ENCODE assay signal across 24 mouse cellular contexts in the genomic region with DNA sequence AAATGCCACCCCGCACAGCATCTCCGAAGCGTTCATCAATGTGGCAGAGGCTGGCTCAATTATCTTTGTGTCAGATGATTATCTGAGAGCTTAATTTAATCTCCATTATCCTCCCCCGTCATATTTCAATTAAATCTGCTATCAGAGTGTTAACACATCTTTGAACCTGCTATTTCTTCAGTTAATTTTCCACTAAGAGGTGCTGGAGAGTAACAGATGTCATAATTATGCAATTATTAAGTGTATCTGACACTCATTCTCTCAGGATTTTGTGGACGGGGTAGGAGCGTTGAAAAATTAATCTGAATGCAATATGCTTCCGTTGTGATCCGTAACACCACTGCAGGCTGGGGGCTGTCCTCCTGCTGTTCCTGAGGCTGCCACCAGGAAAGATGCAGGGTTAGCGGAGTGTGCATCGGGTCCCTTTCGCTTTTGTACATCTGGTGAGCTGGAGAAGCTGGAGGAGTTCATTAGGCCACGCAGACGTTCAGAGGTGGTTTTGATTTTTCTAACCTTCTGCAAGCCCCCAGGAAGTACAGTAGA.
DNase-seq lines count a peak whose midpoint lies in the region; ATAC-seq and TF ChIP-seq lines count a peak whose summit lies in the region.
"Had no signal": no experiment of that assay in that cellular context is flagged by ENCODE, and none has a peak within 500 bp of the region (broad histone marks: within the 10 kb centered on the region; RNA-seq: fewer than 3 reads in every experiment).

No protein-coding gene starts in this region.

- H3K4me3 ChIP-seq in forebrain, embryonic 14.5 days (ENCODE audit: low read depth, low read length), result no peak overlapping the region
- no peak overlapping the region for H3K4me3 ChIP-seq in forebrain, embryonic 15.5 days
- H3K4me3 ChIP-seq in midbrain, embryonic 14.5 days (replicated peaks; ENCODE audit: low read depth, low read length), result no peak overlapping the region
- H3K4me3 ChIP-seq in midbrain, embryonic 11.5 days (ENCODE audit: low read depth, low read length), result no peak overlapping the region
- no peak overlapping the region for H3K4me3 ChIP-seq in forebrain, embryonic 16.5 days (replicated peaks; ENCODE audit: low read length)
- H3K4me3 ChIP-seq in midbrain, postnatal 0 days (ENCODE audit: low read depth, low read length), result no peak overlapping the region
- H3K4me3 ChIP-seq: embryonic facial prominence, embryonic 15.5 days; kidney, embryonic 15.5 days; myocyte; stomach, embryonic 15.5 days had no signal

- no peak overlapping the region for H3K4me2 ChIP-seq in forebrain, embryonic 14.5 days (ENCODE audit: low read length)
- H3K4me2 ChIP-seq in forebrain, embryonic 15.5 days (replicated peaks), result no peak overlapping the region
- H3K4me2 ChIP-seq in midbrain, embryonic 14.5 days (ENCODE audit: low read length), result no peak overlapping the region
- H3K4me2 ChIP-seq in midbrain, embryonic 11.5 days, result no peak overlapping the region
- H3K4me2 ChIP-seq in forebrain, embryonic 16.5 days (ENCODE audit: low read length), result no peak overlapping the region
- no peak overlapping the region for H3K4me2 ChIP-seq in midbrain, postnatal 0 days (ENCODE audit: low read depth, low read length, poor library complexity, severe bottlenecking)
- H3K4me2 ChIP-seq: embryonic facial prominence, embryonic 15.5 days; heart, embryonic 11.5 days; kidney, embryonic 15.5 days; stomach, embryonic 15.5 days had no signal

- ATAC-seq in forebrain, embryonic 14.5 days, result 0 out of 2 replicates have a peak, but pooled peaks have one; percentile 37
- ATAC-seq in forebrain, embryonic 15.5 days (replicated peaks), result no peak; the same call in 1 of the 2 replicates
- no peak for ATAC-seq in midbrain, embryonic 14.5 days (ENCODE audit: low FRiP score, low TSS enrichment)
- ATAC-seq in midbrain, embryonic 11.5 days (ENCODE audit: low FRiP score), result no peak
- peak; percentile 49; the same call in 1 of the 2 replicates for ATAC-seq in forebrain, embryonic 16.5 days
- ATAC-seq in midbrain, postnatal 0 days (ENCODE audit: low FRiP score), result no peak
- ATAC-seq: CD4-positive, CD25-positive, alpha-beta regulatory T cell, adult 4 months; lung, postnatal 0 days had no signal

- H3K27me3 ChIP-seq in forebrain, embryonic 14.5 days (replicated peaks; ENCODE audit: control insufficient read depth, insufficient read depth, low read length), result no peaks in the 10 kb centered on the region
- H3K27me3 ChIP-seq in forebrain, embryonic 15.5 days, result no peaks in the 10 kb centered on the region
- H3K27me3 ChIP-seq in midbrain, embryonic 14.5 days (ENCODE audit: control insufficient read depth, insufficient read depth, low read length), result no peaks in the 10 kb centered on the region
- H3K27me3 ChIP-seq in midbrain, embryonic 11.5 days (ENCODE audit: control insufficient read depth, insufficient read depth, low read length), result no peaks in the 10 kb centered on the region
- no peaks in the 10 kb centered on the region for H3K27me3 ChIP-seq in forebrain, embryonic 16.5 days (replicated peaks; ENCODE audit: control insufficient read depth, insufficient read depth, low read length)
- no peaks in the 10 kb centered on the region for H3K27me3 ChIP-seq in midbrain, postnatal 0 days (ENCODE audit: insufficient read depth, low read length)
- H3K27me3 ChIP-seq: embryonic facial prominence, embryonic 15.5 days; kidney, embryonic 15.5 days; stomach, embryonic 15.5 days had no signal

- DNase-seq in forebrain, embryonic 14.5 days (ENCODE audit: low spot score), result peak; percentile 62
- peak; percentile 42 for DNase-seq in midbrain, embryonic 14.5 days
- DNase-seq in midbrain, embryonic 11.5 days (ENCODE audit: low spot score, missing footprints), result no peak
- DNase-seq in midbrain, postnatal 0 days (ENCODE audit: low spot score), result peak; percentile 34
- no peak for DNase-seq in urinary bladder, postnatal 4 days (ENCODE audit: low spot score in 2 of 2)
- no peak for DNase-seq in gastrocnemius, postnatal 25 days
- DNase-seq: adrenal gland, postnatal 14 days; cerebellum, adult 9-10 months; gastrocnemius, postnatal 10 days; heart, adult 11 months; kidney, adult 11 months; kidney, postnatal 36 days; liver; thymus, postnatal 36 days had no signal

- H3K4me1 ChIP-seq in forebrain, embryonic 14.5 days (ENCODE audit: control insufficient read depth, insufficient read depth, low read length), result no peaks in the 10 kb centered on the region
- peaks cover 14% of the 10 kb centered on the region for H3K4me1 ChIP-seq in forebrain, embryonic 15.5 days
- no peaks in the 10 kb centered on the region for H3K4me1 ChIP-seq in midbrain, embryonic 14.5 days (ENCODE audit: control insufficient read depth, insufficient read depth, low read length)
- no peaks in the 10 kb centered on the region for H3K4me1 ChIP-seq in midbrain, embryonic 11.5 days (ENCODE audit: control insufficient read depth, insufficient read depth, low read length)
- H3K4me1 ChIP-seq in forebrain, embryonic 16.5 days (replicated peaks; ENCODE audit: control insufficient read depth, insufficient read depth, low read length), result peaks cover 12% of the 10 kb centered on the region
- H3K4me1 ChIP-seq in midbrain, postnatal 0 days (ENCODE audit: insufficient read depth, low read length), result no peaks in the 10 kb centered on the region
- H3K4me1 ChIP-seq: embryonic facial prominence, embryonic 15.5 days; stomach, embryonic 15.5 days had no signal

- no peak overlapping the region for H3K9ac ChIP-seq in forebrain, embryonic 14.5 days (ENCODE audit: low read length)
- no peak overlapping the region for H3K9ac ChIP-seq in forebrain, embryonic 15.5 days (replicated peaks)
- no peak overlapping the region for H3K9ac ChIP-seq in midbrain, embryonic 14.5 days (replicated peaks; ENCODE audit: low read length)
- H3K9ac ChIP-seq in midbrain, embryonic 11.5 days (ENCODE audit: low read length), result no peak overlapping the region
- no peak overlapping the region for H3K9ac ChIP-seq in forebrain, embryonic 16.5 days (replicated peaks; ENCODE audit: low read depth, low read length)
- H3K9ac ChIP-seq in midbrain, postnatal 0 days (replicated peaks; ENCODE audit: low read length, poor library complexity, severe bottlenecking), result no peak overlapping the region
- H3K9ac ChIP-seq: embryonic facial prominence, embryonic 15.5 days; kidney, embryonic 15.5 days; stomach, embryonic 15.5 days had no signal

- peak; percentile 52 for TF ChIP-seq CTCF in midbrain, postnatal 0 days (IDR thresholded peaks at IDR 0.05)

- H3K36me3 ChIP-seq in forebrain, embryonic 14.5 days (ENCODE audit: control insufficient read depth, insufficient read depth, low read length), result no peaks in the 10 kb centered on the region
- no peaks in the 10 kb centered on the region for H3K36me3 ChIP-seq in forebrain, embryonic 15.5 days
- H3K36me3 ChIP-seq in midbrain, embryonic 14.5 days (ENCODE audit: control insufficient read depth, insufficient read depth, low read length), result no peaks in the 10 kb centered on the region
- H3K36me3 ChIP-seq in midbrain, embryonic 11.5 days (ENCODE audit: control insufficient read depth, insufficient read depth, low read length), result no peaks in the 10 kb centered on the region
- no peaks in the 10 kb centered on the region for H3K36me3 ChIP-seq in forebrain, embryonic 16.5 days (ENCODE audit: control insufficient read depth, insufficient read depth)
- no peaks in the 10 kb centered on the region for H3K36me3 ChIP-seq in midbrain, postnatal 0 days (ENCODE audit: insufficient read depth, low read length)
- H3K36me3 ChIP-seq: embryonic facial prominence, embryonic 15.5 days; kidney, embryonic 15.5 days; stomach, embryonic 15.5 days had no signal

- WGBS in forebrain, embryonic 14.5 days, result 66% methylated on average over 13 of the region's 13 CpGs
- 54% methylated on average over 13 of the region's 13 CpGs for WGBS in forebrain, embryonic 15.5 days
- 50% methylated on average over 13 of the region's 13 CpGs for WGBS in midbrain, embryonic 14.5 days
- WGBS in midbrain, embryonic 11.5 days, result 88% methylated on average over 13 of the region's 13 CpGs
- 54% methylated on average over 13 of the region's 13 CpGs for WGBS in forebrain, embryonic 16.5 days
- 57% methylated on average over 13 of the region's 13 CpGs for WGBS in midbrain, postnatal 0 days

- H3K9me3 ChIP-seq in forebrain, embryonic 14.5 days (replicated peaks; ENCODE audit: control insufficient read depth, low read length), result no peaks in the 10 kb centered on the region
- H3K9me3 ChIP-seq in forebrain, embryonic 15.5 days, result no peaks in the 10 kb centered on the region
- no peaks in the 10 kb centered on the region for H3K9me3 ChIP-seq in midbrain, embryonic 14.5 days (ENCODE audit: control insufficient read depth, low read length)
- no peaks in the 10 kb centered on the region for H3K9me3 ChIP-seq in midbrain, embryonic 11.5 days (ENCODE audit: control insufficient read depth, low read length)
- H3K9me3 ChIP-seq in forebrain, embryonic 16.5 days (ENCODE audit: control insufficient read depth, low read length), result no peaks in the 10 kb centered on the region
- no peaks in the 10 kb centered on the region for H3K9me3 ChIP-seq in midbrain, postnatal 0 days (ENCODE audit: low read length)
- H3K9me3 ChIP-seq: embryonic facial prominence, embryonic 15.5 days; kidney, embryonic 15.5 days; stomach, embryonic 15.5 days had no signal

- H3K27ac ChIP-seq in forebrain, embryonic 14.5 days (ENCODE audit: low read depth, low read length), result no peak overlapping the region
- no peak overlapping the region for H3K27ac ChIP-seq in forebrain, embryonic 15.5 days (replicated peaks)
- H3K27ac ChIP-seq in midbrain, embryonic 14.5 days (replicated peaks; ENCODE audit: low read depth, low read length), result no peak overlapping the region
- no peak overlapping the region for H3K27ac ChIP-seq in midbrain, embryonic 11.5 days (ENCODE audit: low read depth, low read length)
- no peak overlapping the region for H3K27ac ChIP-seq in forebrain, embryonic 16.5 days (ENCODE audit: low read length)
- no peak overlapping the region for H3K27ac ChIP-seq in midbrain, postnatal 0 days (ENCODE audit: low read depth, low read length)
- H3K27ac ChIP-seq: embryonic facial prominence, embryonic 15.5 days; kidney, embryonic 15.5 days; macrophage; stomach, embryonic 15.5 days had no signal

Comparison
In these comparisons a context has a peak if more than half of its experiments do, and no peak if none do; other contexts are left out.
1. ATAC-seq: peak in forebrain, embryonic 14.5 days (single experiment) and forebrain, embryonic 16.5 days (single experiment); none in forebrain, embryonic 15.5 days (single experiment), midbrain, embryonic 14.5 days (single experiment), midbrain, embryonic 11.5 days (single experiment) and midbrain, postnatal 0 days (single experiment).
2. DNase-seq: peak in forebrain, embryonic 14.5 days (single experiment), midbrain, embryonic 14.5 days (single experiment) and midbrain, postnatal 0 days (single experiment); none in midbrain, embryonic 11.5 days (single experiment), urinary bladder, postnatal 4 days (0 of 2) and gastrocnemius, postnatal 25 days (single experiment).